In genomic region chr11:100295308-100295707, GRCm38 (mm10) we compare ENCODE assay signal across 1 mouse cellular context.
TF ChIP-seq lines count a peak whose summit lies in the region.

No protein-coding gene starts in this region.

TF ChIP-seq in CH12.LX, 34 proteins besides CTCF, POLR2A, EP300 and RAD21 (continued from another document):
- TF ChIP-seq ELF1 (IDR thresholded peaks at IDR 0.05; ENCODE audit: low read depth, low read length), result peak; percentile 38; the same call in 1 of the 2 replicates
- peak; percentile 20; the same call in 1 of the 2 replicates for TF ChIP-seq MEF2A (IDR thresholded peaks at IDR 0.05; ENCODE audit: borderline replicate concordance, low read depth, low read length)
- no peak for TF ChIP-seq CHD2 (IDR thresholded peaks at IDR 0.05; ENCODE audit: low read length)
- peak; percentile 58 for TF ChIP-seq IRF4 (IDR thresholded peaks at IDR 0.05; ENCODE audit: low read depth, low read length)
- TF ChIP-seq JUND (conservative IDR thresholded peaks at IDR 0.05; ENCODE audit: low read depth, low read length), result peak; percentile 41; the same call in 1 of the 2 replicates
- 0 out of 2 replicates have a peak, but pooled peaks have one; percentile 49 for TF ChIP-seq BHLHE40 (IDR thresholded peaks at IDR 0.05; ENCODE audit: low read depth, low read length)
- no peak for TF ChIP-seq USF1 (IDR thresholded peaks at IDR 0.05; ENCODE audit: low read depth, low read length)
- no peak for TF ChIP-seq USF2 (conservative IDR thresholded peaks at IDR 0.05; ENCODE audit: low read depth, low read length)
- TF ChIP-seq JUN (IDR thresholded peaks at IDR 0.05; ENCODE audit: insufficient read depth, low read depth, low read length), result no peak
- TF ChIP-seq PAX5 (IDR thresholded peaks at IDR 0.05; ENCODE audit: low read length), result no peak
- peak; percentile 64; the same call in 1 of the 2 replicates for TF ChIP-seq SIN3A (IDR thresholded peaks at IDR 0.05; ENCODE audit: low read length)
- no peak for TF ChIP-seq E2F4 (IDR thresholded peaks at IDR 0.05; ENCODE audit: insufficient replicate concordance, low read depth, low read length)
- TF ChIP-seq ZC3H11A (IDR thresholded peaks at IDR 0.05; ENCODE audit: low read depth, low read length), result peak; percentile 49; the same call in 1 of the 2 replicates
